Mouse (Mus musculus) intestine, embryonic 16.5 days (tissue): Measurements from ENCODE around the gene Bcl6b. TPM values are rescaled to one million over a fixed set of nuclear protein-coding genes. Genes with fewer than 3 reads are reported as not detected.

ENCODE experiments used
- ATAC-seq: fragments of 200-750 bp; cut with Nextera tagmentation; 2 replicates; pipeline ENCODE4 v1.8.0; 2017; ENCODE audit warnings: moderate TSS enrichment, moderate library complexity
- H3K27ac ChIP-seq: fragments of 300-500 bp; sonication (generic); 2 replicates; pipeline ENCODE4 v1.5.1; 2014; ENCODE audit warnings: mild to moderate bottlenecking, low read length
- H3K27me3 ChIP-seq: fragments of 300-500 bp; sonication (generic); replicated peaks from 2 replicates; pipeline ENCODE4 v1.6.1; 2014; ENCODE audit warnings: low read length, control low read depth, mixed read lengths; ENCODE audit not compliant: control insufficient read depth, insufficient read depth
- H3K36me3 ChIP-seq: fragments of 300-500 bp; sonication (generic); 2 replicates; pipeline ENCODE4 v1.6.1; 2014; ENCODE audit warnings: low read length, control low read depth; ENCODE audit not compliant: control insufficient read depth, insufficient read depth
- H3K4me1 ChIP-seq: fragments of 300-500 bp; sonication (generic); 2 replicates; pipeline ENCODE4 v1.6.1; 2014; ENCODE audit warnings: low read length, control low read depth, mixed read lengths; ENCODE audit not compliant: control insufficient read depth, insufficient read depth
- H3K4me2 ChIP-seq: fragments of 300-500 bp; sonication (generic); 2 replicates; pipeline ENCODE4 v1.6.1; 2014; ENCODE audit warnings: low read depth, low read length, control low read depth
- H3K4me3 ChIP-seq: fragments of 300-500 bp; sonication (generic); 2 replicates; pipeline ENCODE4 v1.5.1; 2014; ENCODE audit warnings: mild to moderate bottlenecking, low read length
- H3K9ac ChIP-seq: fragments of 300-500 bp; sonication (generic); 2 replicates; pipeline ENCODE4 v1.6.1; 2014; ENCODE audit warnings: low read depth, low read length
- H3K9me3 ChIP-seq: fragments of 300-500 bp; sonication (generic); 2 replicates; pipeline ENCODE4 v1.6.1; 2016; ENCODE audit warnings: low read length, control low read depth; ENCODE audit not compliant: control insufficient read depth
- WGBS: fragments of 180-500 bp; shearing (Covaris S2); extraction: QIAGEN DNeasy Blood & Tissue Kit; methylation state at CpG from one replicate; pipeline ENCODE4 v1.1.7; 2014; 5-methylcytosine and 5-hydroxymethylcytosine counted together
- polyA plus RNA-seq: library from polyadenylated mRNA; unstranded; fragments of >200 nt; fragmentation: Nextera tagmentation; extraction: Ambion mirVana; gene quantifications from 2 replicates; pipeline ENCODE4 v1.2.1, GENCODE M21; 2015

Bcl6b gene
- polyA plus RNA-seq, 1 experiment from 2014 or later = 10.4 TPM

- peaks cover 30% of the 10 kb centered on the region for H3K27me3 ChIP-seq
- 82% methylated on average over 8 of the region's 8 CpGs for WGBS
Measured at GRCm38 (mm10) chr11:70251853-70252252, 22.3 kb upstream of the Bcl6b start.

GRCm38 (mm10) chr11:70250150-70250549 lies 20.6 kb upstream of the Bcl6b start:
- Histone ChIP-seq H3K36me3 (no peaks in the 10 kb centered on the region), H3K27me3 (peaks cover 25% of the 10 kb centered on the region)
- 67% methylated on average over 11 of the region's 11 CpGs for WGBS

More at GRCm38 (mm10) chr11:70251853-70252252, 22.3 kb upstream of the Bcl6b start:
- H3K4me2 ChIP-seq = no peak overlapping the region
- H3K9me3 ChIP-seq = no peaks in the 10 kb centered on the region
- H3K27ac ChIP-seq = no peak overlapping the region
- peaks cover 9% of the 10 kb centered on the region; the same call in 1 of the 2 replicates for H3K4me1 ChIP-seq
- H3K9ac ChIP-seq = no peak overlapping the region
- no peaks in the 10 kb centered on the region for H3K36me3 ChIP-seq
- no peak overlapping the region for H3K4me3 ChIP-seq
- no peak for ATAC-seq

GRCm38 (mm10) chr11:70247136-70247845 lies 17.7 kb upstream of the Bcl6b start:
- H3K4me1 ChIP-seq = no peaks in the 10 kb centered on the region
- no peak overlapping the region for H3K9ac ChIP-seq
- H3K4me2 ChIP-seq = no peak overlapping the region
- H3K9me3 ChIP-seq = no peaks in the 10 kb centered on the region
- WGBS = 53% methylated on average over 9 of the region's 9 CpGs
- H3K4me3 ChIP-seq = no peak overlapping the region
- ATAC-seq = no peak
- H3K27ac ChIP-seq = no peak overlapping the region
- H3K36me3 ChIP-seq = no peaks in the 10 kb centered on the region
- no peaks in the 10 kb centered on the region for H3K27me3 ChIP-seq

More at GRCm38 (mm10) chr11:70250150-70250549, 20.6 kb upstream of the Bcl6b start:
- peaks cover 9% of the 10 kb centered on the region; the same call in 1 of the 2 replicates for H3K4me1 ChIP-seq
- H3K4me3 ChIP-seq = no peak overlapping the region
- H3K9me3 ChIP-seq = no peaks in the 10 kb centered on the region
- no peak overlapping the region for H3K9ac ChIP-seq
- H3K27ac ChIP-seq = no peak overlapping the region
- H3K4me2 ChIP-seq = no peak overlapping the region
- no peak for ATAC-seq

GRCm38 (mm10) chr11:70242591-70242990 lies 13.0 kb upstream of the Bcl6b start:
- Histone ChIP-seq H3K4me2 (no peak overlapping the region), H3K27me3 (no peaks in the 10 kb centered on the region), H3K9ac (no peak overlapping the region), H3K36me3 (no peaks in the 10 kb centered on the region), H3K9me3 (no peaks in the 10 kb centered on the region), H3K4me1 (peaks cover 9% of the 10 kb centered on the region; the same call in 1 of the 2 replicates), H3K4me3 (no peak overlapping the region), H3K27ac (no peak overlapping the region)
- ATAC-seq = no peak
- WGBS = 69% methylated on average over 11 of the region's 11 CpGs

- under 1% methylated on average over 30 of the region's 35 CpGs for WGBS
- H3K36me3 ChIP-seq = peaks cover 7% of the 10 kb centered on the region; the same call in 1 of the 2 replicates
- peak within 1 kb of the TSS; percentile 91 for H3K27ac ChIP-seq
- peak within 1 kb of the TSS; percentile 97 for H3K4me3 ChIP-seq
- peak; percentile 27 for ATAC-seq
- peak within 1 kb of the TSS; percentile 80 for H3K4me2 ChIP-seq
- peaks cover 21% of the 10 kb centered on the region for H3K4me1 ChIP-seq
- H3K9me3 ChIP-seq = no peaks in the 10 kb centered on the region
- H3K9ac ChIP-seq = peak within 1 kb of the TSS; percentile 95
- H3K27me3 ChIP-seq = no peaks in the 10 kb centered on the region
Measured at GRCm38 (mm10) chr11:70239541-70240279, 10.1 kb upstream of the Bcl6b start, which contains the start of the genes Gm21988 and Rnasek. Gm21988 (minus strand) TSS chr11:70239830. Rnasek (minus strand) TSS chr11:70239842.

- 10% methylated on average over 23 of the region's 23 CpGs for WGBS
- Histone ChIP-seq H3K4me1 (peaks cover 21% of the 10 kb centered on the region), H3K9me3 (no peaks in the 10 kb centered on the region), H3K9ac (peak overlapping the region; percentile 95), H3K36me3 (peaks cover 7% of the 10 kb centered on the region; the same call in 1 of the 2 replicates), H3K4me3 (peak overlapping the region; percentile 97), H3K27me3 (no peaks in the 10 kb centered on the region), H3K4me2 (peak overlapping the region; percentile 80), H3K27ac (peak overlapping the region; percentile 91)
- no peak for ATAC-seq
Measured at GRCm38 (mm10) chr11:70238591-70239440, 9.2 kb upstream of the Bcl6b start.

GRCm38 (mm10) chr11:70237457-70238167 lies 8.0 kb upstream of the Bcl6b start, which contains the start of gene 0610010K14Rik:
0610010K14Rik (minus strand) TSS chr11:70237914.
- Histone ChIP-seq H3K27ac (peak within 1 kb of the TSS; percentile 91), H3K36me3 (peaks cover 7% of the 10 kb centered on the region; the same call in 1 of the 2 replicates), H3K4me3 (peak within 1 kb of the TSS; percentile 97), H3K4me2 (peak within 1 kb of the TSS; percentile 80), H3K9ac (peak within 1 kb of the TSS; percentile 95), H3K27me3 (no peaks in the 10 kb centered on the region), H3K9me3 (no peaks in the 10 kb centered on the region), H3K4me1 (peaks cover 24% of the 10 kb centered on the region)
- peak; percentile 95 for ATAC-seq
- under 1% methylated on average over 70 of the region's 70 CpGs for WGBS

GRCm38 (mm10) chr11:70236717-70237116 lies 7.1 kb upstream of the Bcl6b start:
- Histone ChIP-seq H3K4me1 (peaks cover 27% of the 10 kb centered on the region), H3K27ac (peak overlapping the region; percentile 91), H3K9me3 (no peaks in the 10 kb centered on the region), H3K4me3 (peak overlapping the region; percentile 97), H3K4me2 (peak overlapping the region; percentile 80), H3K27me3 (no peaks in the 10 kb centered on the region), H3K36me3 (peaks cover 7% of the 10 kb centered on the region; the same call in 1 of the 2 replicates), H3K9ac (peak overlapping the region; percentile 95)
- ATAC-seq = no peak
- 31% methylated on average over 7 of the region's 7 CpGs for WGBS
